Mouse (Mus musculus) hematopoietic stem cell, adult 5-6 weeks (primary cell): ENCODE measurements around the gene Abhd16a. TPM values are rescaled to one million over a fixed set of nuclear protein-coding genes. Genes with fewer than 3 reads are reported as not detected.

Experiments used
- ATAC-seq, 2 experiments: fragments of 125-278 bp in 1 of 2; replicated peaks in 1 of 2; 2 replicates each; pipeline ENCODE4 v1.8.0; 2016 to 2017; ENCODE audit warnings: inconsistent platforms in 2 of 2, mild to moderate bottlenecking in 2 of 2, moderate number of reproducible peaks in 2 of 2, low read depth in 1 of 2, moderate TSS enrichment in 1 of 2; ENCODE audit not compliant: low FRiP score in 2 of 2, poor library complexity in 2 of 2, severe bottlenecking in 2 of 2, insufficient read depth in 1 of 2, low TSS enrichment in 1 of 2
- total RNA-seq: library from RNA; stranded (forward); fragments of 172-1452, 232-1000 nt; gene quantifications from 2 replicates; pipeline ENCODE4 v1.2.3, GENCODE M21; 2017

Gene Abhd16a
- 25.9 and 30.0 TPM in 2 replicates for total RNA-seq

GRCm38 (mm10) chr17:35088825-35089644 is at the start of gene Abhd16a:
Abhd16a (plus strand) TSS chr17:35089263.
- ATAC-seq = peak; percentile 96 to 98

DNA sequence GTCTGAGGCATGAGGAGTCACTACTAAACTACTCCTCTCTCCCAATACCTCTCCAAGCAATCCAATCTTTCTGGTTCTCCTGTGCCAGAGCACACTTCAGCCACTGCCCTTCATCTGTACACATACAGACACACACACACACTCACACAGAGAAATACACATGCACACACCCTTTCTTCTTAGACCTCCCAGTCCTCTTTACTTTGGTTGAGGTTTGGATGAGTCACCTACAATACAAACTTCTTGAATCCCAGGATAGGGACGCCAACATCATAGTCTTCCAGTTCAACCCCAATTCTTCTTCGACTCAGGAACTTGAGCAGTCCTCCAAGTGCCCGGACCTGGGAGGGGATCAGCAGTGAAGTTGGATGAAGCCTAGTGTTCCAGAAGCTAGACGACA is 45.3 kb upstream of the Abhd16a start:
- no peak for ATAC-seq

DNA sequence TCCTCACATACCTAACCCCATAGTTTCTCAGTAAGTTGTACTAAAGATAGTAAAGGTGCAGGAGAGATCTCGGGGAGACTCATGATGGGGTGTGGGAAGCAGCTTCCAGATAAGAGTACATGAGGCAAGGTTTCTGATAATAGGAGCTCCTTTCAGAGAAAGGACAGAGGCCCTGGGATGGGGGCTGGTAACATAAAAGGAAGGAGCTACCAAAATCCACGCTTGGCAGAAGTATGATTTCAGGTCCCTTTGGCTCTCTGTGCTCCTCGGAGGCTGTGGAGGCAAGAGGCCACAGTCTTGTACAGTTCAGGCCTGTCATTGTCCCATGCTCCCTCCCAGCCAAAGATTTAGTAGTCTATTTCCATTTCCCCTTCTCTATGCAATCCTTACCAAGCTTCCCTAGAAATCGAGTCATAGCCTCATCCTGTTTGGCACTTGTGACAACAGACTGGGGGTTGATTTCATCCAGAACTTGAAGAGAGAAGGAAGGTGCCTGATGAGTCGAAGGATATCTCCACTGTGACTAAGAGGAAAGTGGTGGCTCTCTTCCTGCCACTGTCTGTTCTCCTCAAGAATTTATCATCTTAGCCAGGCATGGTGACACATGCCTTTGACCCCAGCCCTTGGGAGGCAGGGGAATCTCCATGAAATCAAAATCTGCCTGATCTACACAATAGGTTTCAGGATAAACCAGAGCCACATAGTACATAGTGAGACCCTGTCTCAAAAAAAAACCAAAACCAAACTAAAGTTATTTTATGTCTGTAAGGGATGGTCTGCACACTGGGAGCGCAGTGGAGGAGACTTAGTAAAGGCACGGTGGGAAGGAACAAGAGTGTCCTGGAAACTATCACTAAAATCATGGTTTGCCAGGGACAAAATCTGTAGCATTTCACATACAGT is 43.9 kb upstream of the Abhd16a start:
- no peak for ATAC-seq

DNA sequence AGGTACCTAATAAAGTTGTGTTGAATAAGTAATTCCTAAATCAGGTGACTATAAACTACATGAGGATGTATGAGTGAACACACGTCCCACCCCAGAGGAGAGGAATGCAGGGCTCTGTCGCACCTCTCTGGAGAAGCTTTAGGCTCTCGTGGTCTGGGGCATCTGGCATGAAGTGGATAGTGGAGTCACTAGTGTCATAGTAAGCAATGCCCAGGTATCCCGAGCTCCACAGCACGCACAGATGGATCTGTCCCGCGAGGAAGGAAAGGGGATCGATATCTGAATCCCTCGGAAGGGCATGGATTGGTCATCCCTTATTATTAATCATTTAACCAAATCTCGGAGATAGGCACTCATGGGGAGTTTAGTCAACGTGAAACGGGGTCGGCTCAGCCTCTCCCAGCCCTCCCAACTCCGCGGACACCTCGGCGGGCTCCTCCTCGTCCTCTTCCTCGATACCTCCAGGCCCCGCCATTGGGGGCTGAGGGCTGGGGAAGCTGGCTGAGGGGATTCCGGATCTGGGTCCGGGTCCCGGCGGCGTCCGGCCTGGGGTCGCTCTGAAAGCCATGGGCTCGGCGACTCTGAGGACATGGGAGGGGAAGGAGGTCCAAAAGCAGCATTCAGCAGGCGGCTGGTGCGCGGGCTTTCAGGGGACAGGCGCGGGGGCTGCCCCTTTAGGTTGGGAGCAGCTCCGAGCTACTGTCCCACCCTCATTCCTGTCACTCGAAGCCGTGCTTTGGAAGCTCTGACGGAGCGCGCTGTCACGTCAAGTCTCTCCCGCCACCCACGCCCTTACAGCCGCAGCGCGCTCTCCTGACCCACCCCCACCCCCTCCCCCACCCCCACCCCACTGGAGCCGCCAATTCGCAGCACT is 43.0 kb upstream of the Abhd16a start:
- ATAC-seq = peak in 1 of 2 experiments; percentile 22; a peak in 3 of 4 replicates

DNA sequence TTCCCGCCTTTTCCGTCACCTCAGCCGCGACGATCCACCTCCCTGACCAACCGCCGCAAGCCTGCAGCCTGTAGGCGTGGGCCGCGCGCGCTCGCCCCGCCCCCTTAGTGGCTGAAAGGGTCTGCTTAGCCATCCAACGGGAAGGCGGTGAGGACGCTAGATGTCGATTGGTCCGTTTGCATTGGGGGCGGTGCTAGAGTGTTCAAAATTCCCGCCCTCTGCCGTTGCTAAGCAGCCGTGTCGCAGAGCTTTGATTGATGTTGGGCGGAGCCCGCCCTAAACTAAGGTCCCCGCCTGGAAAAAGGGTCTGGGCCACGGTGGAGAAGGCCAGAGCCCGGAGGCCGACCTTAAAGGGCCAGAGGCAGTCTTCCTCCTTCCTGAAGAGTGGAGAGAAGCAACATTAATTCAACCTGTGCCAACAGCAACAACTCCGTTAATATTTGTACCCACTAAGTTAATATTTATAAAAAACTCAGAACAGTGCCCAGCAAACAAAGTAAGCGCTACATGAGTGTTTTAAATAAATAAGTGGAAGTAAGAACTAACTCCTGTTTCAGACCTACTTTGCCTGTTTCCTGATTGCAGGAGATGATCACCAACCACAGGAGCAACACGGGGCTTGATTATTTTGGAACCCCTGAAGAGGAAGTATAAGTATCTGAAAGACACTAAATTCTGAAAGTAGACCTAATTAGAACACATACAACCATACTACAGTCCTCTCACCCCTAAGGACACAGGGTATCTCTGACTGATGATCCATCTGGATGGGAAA is 42.2 kb upstream of the Abhd16a start, which contains the start of gene Msh5:
TSS of gene Msh5 (minus strand) at position 65 of the 775 bp plus-strand sequence.
- peak; percentile 80 to 81 for ATAC-seq

GRCm38 (mm10) chr17:35047688-35048087 is 41.4 kb upstream of the Abhd16a start:
- ATAC-seq = no peak

GRCm38 (mm10) chr17:35048149-35048931 is 40.7 kb upstream of the Abhd16a start:
- ATAC-seq = 0 out of 4 replicates have a peak, but pooled peaks have one; percentile 6 to 24

DNA sequence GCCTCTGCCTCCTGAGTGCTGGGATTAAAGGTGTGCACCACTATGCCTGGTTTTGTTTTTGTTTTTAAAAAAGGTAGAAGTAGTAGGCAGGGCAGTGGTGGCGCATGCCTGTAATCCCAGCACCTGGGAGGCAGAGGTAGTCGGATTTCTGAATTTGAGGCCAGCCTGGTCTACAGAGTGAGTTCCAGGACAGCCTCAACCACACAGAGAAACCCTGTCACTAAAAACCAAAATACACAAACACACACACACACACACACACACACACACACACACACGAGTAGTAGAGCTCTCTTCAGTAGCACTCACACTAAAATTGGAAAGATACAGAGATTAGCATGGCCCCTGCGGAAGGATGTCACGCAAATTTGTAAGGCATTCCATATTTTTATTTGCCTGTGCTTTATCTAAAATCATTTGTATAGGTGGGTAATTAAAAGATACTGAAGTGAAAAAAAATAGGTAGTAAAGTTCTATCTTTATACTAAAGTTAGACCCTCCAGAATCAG is 40.1 kb upstream of the Abhd16a start:
- ATAC-seq = no peak

DNA sequence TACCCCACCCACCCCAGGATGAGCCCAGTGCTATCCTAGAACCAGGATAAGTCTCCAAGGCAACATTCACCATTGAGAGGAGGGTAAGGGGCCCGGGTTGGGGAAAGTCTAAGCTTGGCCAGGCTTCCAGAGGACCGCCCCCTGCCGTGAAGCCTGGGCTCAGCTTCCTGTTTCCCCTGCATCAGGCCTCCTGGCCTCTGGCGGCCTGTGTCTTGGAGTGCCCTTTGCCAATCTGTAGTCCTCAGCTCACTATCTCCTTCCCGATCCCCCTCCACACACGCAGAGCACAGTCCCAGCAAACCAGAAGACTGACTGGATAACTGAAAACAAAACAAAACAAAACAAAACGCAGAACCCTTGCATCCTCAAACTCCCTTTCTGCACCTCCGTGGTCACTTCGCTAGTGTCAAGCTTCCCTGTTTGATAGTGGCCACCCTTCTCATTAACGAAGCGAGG is 39.5 kb upstream of the Abhd16a start, which contains the start of gene Clic1:
TSS of gene Clic1 (plus strand) at position 406 of the 456 bp plus-strand sequence.
- peak; percentile 19 to 39; a peak in 3 of 4 replicates for ATAC-seq

GRCm38 (mm10) chr17:35050126-35050750 is 38.8 kb upstream of the Abhd16a start:
- peak; percentile 9; a peak in 1 of 4 replicates for ATAC-seq

- peak; percentile 57 to 72 for ATAC-seq
These were observed 37.6 kb upstream of the Abhd16a start for GRCm38 (mm10) chr17:35051156-35052086.

- ATAC-seq = no peak
These were observed 36.7 kb upstream of the Abhd16a start for GRCm38 (mm10) chr17:35052271-35052798.

GRCm38 (mm10) chr17:35055691-35056495 is 33.2 kb upstream of the Abhd16a start:
- ATAC-seq = no peak
